Mouse (Mus musculus) small intestine, adult 2 months (tissue): ENCODE results near the gene Cdcp1.

Source experiments
- CTCF ChIP-seq: fragments of 200-500 bp; IDR thresholded peaks from 2 replicates; pipeline ENCODE4 v1.5.1; 2012; ENCODE audit warnings: low read depth, mild to moderate bottlenecking, control low read depth, inconsistent platforms, low read length, moderate library complexity, mixed read lengths; ENCODE audit not compliant: insufficient replicate concordance, insufficient read length; ENCODE audit errors: extremely low read depth
- POLR2A ChIP-seq: fragments of 200-500 bp; IDR thresholded peaks from 2 replicates; pipeline ENCODE4 v1.6.1; 2012; ENCODE audit warnings: low read depth, mild to moderate bottlenecking, control low read depth, inconsistent platforms, low read length, moderate library complexity

GRCm38 (mm10) chr9:123237739-123238138 lies 21.9 kb upstream of the Cdcp1 start:
- TF ChIP-seq CTCF (no peak), POLR2A (no peak)
